Mouse (Mus musculus) adrenal gland, adult 2 months (tissue): ENCODE measurements around the gene Nfia. TPM values are rescaled to one million over a fixed set of nuclear protein-coding genes. Genes with fewer than 3 reads are reported as not detected.

Experiments
- DNase-seq: peaks from one replicate; pipeline ENCODE4 v3.0.0; 2021
- polyA plus RNA-seq: library from polyadenylated mRNA; depleted of rRNA; stranded (reverse); fragments of >200 nt; gene quantifications from 2 replicates; pipeline ENCODE4 v1.2.3, GENCODE M21; 2012; rRNA removed
- total RNA-seq, 2 experiments: library from RNA; stranded (reverse); gene quantifications; 2 replicates each; pipeline ENCODE4 v1.2.3; 2021

Gene Nfia
- total and polyA plus RNA-seq, 3 experiments: 83.3 to 174 (median 132) TPM

DNA sequence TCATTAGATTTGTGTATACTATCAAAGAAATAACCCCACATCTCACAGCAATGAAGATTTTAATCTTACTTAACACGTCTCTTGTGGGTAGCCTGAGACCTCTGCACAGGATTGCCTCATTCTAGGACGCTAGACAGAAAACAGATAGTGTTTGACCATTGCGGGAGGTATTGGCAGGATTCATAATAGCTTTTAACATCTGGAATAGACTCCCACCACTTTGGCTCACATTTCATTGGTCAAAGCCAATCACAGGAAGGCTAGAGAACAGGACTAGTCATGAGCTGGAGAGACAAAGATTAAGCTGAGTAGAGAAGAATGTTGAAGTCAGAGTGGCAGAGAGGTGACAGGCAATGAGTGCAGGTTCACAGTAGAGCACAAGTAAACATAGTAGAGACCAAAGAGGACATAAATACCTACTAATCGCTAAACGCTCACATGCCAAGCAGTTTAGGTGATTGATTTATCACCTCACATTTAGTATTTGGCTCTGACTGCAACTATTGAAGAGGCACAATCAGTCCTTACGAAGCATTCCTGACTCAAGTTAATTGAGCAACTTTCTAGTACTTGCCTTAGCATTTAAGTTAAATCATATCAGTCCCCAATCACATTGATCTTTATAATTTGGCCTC lies 348.3 kb downstream of the Nfia start:
- DNase-seq: no peak

DNA sequence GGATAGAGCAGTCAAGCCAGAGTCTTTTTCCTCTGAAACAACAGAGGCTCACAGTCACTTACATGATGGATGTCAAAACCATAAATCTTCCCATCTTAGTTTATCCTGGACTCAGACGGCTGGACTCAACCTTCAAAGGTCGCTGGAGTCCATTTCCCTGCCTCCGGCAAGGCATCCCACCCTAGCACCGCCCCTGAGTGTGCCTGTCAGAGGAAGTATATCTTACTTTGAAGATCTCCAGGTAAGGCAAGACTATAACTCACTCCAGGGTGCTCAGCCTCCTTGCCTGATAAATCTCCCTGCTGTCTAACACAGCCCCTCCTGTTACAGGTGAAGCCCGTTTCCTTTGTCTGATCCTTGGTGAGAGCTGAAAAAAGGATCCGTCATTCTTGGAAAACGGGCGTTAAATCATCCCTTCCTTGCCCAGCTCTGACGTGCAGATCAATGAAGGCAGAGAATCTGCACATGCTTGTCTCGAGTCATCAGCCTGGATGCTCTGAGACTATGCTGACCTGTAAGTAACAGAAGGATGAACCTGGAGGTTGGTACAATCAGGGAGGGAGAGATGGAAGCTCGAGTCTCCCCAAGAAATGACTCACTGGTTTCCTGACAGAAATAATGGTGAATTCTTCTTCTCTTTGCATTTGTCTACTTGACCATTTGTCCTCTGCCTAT lies 353.6 kb downstream of the Nfia start:
- no peak for DNase-seq

GRCm38 (mm10) chr4:98130798-98131197 lies 358.3 kb downstream of the Nfia start:
- DNase-seq: no peak

- no peak for DNase-seq
These were observed 361.5 kb downstream of the Nfia start for GRCm38 (mm10) chr4:98134027-98134426.

- DNase-seq: no peak
These were observed 363.5 kb downstream of the Nfia start for GRCm38 (mm10) chr4:98136072-98136471.

DNA sequence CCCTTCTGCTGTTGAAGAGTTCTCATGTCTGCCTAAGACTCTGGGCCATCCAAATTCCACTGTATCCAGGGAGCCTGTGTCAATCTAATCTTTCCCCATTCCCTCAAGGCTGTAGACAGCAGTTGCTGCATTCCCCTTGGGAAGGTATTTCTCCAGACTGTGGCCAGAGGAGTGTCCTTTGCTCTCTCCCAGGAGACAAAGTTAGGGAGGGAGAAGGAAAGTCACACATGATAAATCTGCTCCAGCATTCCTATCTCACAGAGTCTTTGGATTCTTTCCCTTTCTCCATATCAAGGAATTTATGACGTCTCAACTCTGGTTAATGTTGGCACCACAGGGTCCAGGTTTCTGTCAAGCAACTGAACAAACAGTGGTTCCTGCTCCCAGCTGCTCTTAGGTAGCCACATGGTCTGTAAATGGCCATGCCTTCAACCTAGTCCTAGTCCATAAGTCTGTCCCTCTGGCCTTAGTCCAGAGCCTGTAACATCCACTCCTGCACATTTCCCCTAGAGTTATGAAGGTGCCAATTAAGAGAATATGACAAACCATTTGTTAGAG lies 370.4 kb downstream of the Nfia start:
- DNase-seq: no peak

DNA sequence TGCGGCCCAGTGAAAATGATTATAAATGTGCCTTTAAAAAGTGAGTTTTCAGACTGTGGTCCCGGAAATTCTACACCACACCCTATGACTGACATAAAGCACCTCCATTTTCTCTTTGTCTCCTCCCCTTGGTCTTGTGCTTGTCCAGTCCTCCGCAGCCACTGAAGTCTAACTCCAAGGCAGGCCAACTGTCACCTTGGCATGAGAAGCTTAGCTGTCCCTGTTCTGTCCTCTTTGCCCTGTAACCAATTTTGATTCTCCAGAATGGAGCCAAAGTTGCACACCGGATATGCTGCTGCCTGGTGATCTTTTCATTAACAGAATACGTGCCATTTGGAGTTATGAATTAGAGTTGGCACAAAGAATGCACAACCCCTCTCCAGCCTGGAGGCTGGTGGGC lies 378.0 kb downstream of the Nfia start:
- DNase-seq: no peak

GRCm38 (mm10) chr4:98157921-98158320 lies 385.4 kb downstream of the Nfia start:
- no peak for DNase-seq

GRCm38 (mm10) chr4:98166379-98166778 lies 393.8 kb downstream of the Nfia start:
- DNase-seq: no peak

Other genes with a start within 250 kb of the Nfia start
- not detected for gene E130114P18Rik, start 5.3 kb downstream of the Nfia start, total RNA-seq
- 0.07 TPM in 1 of 2 replicates, not detected in the other for gene E130114P18Rik, start 5.3 kb downstream of the Nfia start, polyA plus RNA-seq